Mouse (Mus musculus): ENCODE measurements at regions not wholly inside any gene's neighbourhood (a gene's known extent, or its start where the extent isn't known, plus 50 kb on each side); places are given as distances from the start of the nearest gene placed in this dataset.

- TF ChIP-seq POLR2A (IDR thresholded peaks at IDR 0.05; ENCODE audit: borderline replicate concordance, extremely low read depth, insufficient read depth, insufficient read length, poor library complexity, severe bottlenecking): no peak
- TF ChIP-seq CTCF (IDR thresholded peaks at IDR 0.05; ENCODE audit: borderline replicate concordance, extremely low read depth, insufficient read depth, insufficient read length): no peak
Observed at GRCm38 (mm10) chr3:111553358-111553757, 1302.6 kb upstream of the Prmt6 start.
